Mouse (Mus musculus) urinary bladder, postnatal 14 days (tissue): Measurements from ENCODE around the gene Sptssa.
"Not testable (repeated sequence)": the region's sequence is repeated elsewhere in the genome, so short reads cannot be mapped to it uniquely, and the experiment has no call there.

Experiments used
- DNase-seq: peaks from one replicate; pipeline ENCODE4 v3.0.0; 2021; ENCODE audit warnings: low spot score

Gene Sptssa

DNA sequence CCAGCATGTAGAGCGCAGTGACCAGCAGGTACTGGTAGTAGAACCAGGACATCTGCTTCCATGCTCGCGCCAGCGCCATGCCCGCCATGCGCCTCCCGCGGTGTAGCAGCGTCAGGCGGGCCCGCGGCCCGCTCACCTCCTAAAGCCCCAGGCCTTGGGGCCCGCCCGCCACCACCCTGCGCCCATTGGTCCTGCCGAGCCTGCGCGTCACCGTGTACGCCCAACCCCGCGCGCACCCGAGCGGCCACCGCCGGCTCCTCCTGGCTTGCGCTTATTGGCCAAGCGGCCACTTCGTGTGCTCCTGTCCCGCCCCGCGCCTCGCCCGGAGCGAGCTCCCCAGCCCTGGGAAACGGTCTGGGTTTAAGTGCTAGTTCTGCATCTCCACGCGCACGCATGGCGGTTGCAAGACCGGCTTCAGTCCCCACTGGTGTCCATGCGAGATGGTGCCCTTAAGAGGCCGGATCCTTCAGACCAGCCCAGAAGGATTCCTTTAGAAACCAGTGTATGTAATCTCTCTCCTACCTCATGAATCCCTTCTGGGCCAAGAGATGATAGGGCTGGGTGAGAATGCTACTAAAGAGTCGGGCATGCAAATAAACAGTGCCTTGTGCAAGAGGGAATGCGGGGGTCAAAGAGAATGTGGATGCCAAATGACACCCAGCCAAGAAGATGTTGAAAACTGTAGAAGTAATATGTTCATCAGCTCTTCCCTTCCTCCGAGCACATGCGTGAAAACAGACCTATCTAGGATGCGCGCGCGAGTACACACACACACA is at the start of gene Sptssa:
Sptssa (minus strand) TSS at position 178 of the 776 bp plus-strand sequence.
- DNase-seq: peak; percentile 97

DNA sequence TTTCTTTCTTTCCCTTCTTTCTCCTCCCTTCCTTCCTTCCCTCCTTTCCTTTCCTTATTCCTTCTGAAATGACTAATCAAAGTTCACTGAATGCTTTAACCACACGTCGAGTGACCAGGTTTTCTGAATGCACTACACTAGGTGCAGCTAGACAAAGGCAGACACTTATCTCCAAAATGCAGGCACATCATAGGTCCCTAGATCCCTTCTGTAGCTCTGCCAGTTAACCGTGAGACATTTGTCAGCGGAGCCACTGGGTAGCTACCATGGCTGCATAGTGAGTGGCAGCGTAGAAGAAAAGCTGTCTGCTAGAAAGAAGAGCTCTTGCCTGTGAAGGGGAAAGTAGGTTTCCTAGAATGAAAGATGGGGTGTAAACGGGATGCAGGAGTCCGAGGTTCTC is 43.0 kb upstream of the Sptssa start:
- DNase-seq: no peak

DNA sequence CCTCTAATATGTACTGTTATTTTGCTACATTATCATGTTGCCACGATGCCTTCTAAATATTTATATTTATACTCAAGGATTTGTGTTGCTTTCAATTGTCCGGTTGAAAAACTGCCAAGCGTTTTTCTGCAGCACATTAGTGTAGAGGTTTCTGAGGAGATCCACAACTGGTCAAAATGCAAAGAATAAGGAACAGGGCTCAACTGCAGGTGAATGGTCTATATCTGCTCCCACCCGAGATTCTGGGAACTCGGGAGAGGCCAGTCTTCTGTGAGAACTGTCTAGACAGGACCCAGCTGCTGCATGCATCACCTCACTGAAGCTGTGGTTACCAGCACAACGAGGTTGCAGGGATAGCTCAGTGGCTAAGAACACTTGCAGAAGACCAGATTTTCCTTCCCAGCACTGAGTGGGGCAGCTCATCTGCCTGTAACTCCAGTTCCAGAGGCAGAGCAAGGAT is 41.4 kb upstream of the Sptssa start:
- DNase-seq: no peak

DNA sequence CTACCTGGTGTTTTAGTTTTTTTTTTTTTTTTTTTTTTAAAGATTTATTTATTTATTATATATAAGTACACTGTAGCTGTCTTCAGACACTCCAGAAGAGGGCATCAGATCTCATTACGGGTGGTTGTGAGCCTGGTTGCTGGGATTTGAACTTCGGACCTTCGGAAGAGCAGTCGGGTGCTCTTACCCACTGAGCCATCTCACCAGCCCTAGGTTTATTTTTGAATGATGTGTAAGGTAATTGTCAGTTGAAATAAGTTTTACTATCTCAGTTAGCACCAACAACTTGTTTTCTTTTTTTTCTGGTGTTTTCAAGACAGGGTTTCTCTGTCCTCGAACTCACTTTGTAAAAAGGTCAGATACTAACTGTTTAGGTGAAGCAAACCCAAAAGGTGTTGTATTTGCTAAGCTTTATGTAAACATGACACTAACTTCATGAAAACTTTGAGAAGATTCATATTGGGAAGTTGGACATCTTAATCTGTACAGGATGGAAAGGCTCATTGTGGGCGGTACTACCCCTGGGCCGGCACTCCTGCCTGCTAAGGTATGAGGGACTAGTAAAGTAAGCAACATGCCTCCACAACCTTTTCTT is 40.7 kb upstream of the Sptssa start:
- DNase-seq: no peak

DNA sequence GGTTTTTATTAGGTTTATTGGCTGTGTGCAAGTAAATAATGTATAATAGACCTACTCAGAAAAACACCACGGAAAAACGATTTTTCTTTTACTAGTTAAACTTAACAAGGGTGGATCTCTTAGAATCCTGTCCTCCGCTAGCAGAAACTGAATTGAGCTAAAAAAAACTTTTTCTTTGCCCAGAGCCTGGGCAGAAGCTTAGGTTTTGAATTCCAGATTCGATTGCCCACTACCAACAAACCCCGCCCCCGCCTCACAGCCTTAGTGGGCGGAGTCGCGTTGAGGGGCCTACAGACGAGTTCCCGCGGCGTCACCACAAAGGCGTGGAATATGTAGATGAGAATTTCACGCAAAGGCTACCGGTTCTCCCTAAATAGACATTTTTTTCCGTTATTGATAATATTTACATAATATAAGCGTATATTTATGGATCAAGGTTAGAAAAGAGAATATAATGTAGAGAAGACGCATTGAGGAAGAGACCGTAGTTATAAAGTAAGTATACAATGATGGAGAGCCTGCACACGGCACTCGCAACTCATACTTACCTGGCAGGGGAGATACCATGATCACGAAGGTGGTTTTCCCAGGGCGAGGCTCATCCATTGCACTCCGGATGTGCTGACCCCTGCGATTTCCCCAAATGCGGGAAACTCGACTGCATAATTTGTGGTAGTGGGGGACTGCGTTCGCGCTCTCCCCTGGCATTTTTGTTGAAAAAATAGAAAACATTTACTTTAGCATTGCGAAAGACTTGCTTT is 40.0 kb upstream of the Sptssa start:
- peak; percentile 95 for DNase-seq

DNA sequence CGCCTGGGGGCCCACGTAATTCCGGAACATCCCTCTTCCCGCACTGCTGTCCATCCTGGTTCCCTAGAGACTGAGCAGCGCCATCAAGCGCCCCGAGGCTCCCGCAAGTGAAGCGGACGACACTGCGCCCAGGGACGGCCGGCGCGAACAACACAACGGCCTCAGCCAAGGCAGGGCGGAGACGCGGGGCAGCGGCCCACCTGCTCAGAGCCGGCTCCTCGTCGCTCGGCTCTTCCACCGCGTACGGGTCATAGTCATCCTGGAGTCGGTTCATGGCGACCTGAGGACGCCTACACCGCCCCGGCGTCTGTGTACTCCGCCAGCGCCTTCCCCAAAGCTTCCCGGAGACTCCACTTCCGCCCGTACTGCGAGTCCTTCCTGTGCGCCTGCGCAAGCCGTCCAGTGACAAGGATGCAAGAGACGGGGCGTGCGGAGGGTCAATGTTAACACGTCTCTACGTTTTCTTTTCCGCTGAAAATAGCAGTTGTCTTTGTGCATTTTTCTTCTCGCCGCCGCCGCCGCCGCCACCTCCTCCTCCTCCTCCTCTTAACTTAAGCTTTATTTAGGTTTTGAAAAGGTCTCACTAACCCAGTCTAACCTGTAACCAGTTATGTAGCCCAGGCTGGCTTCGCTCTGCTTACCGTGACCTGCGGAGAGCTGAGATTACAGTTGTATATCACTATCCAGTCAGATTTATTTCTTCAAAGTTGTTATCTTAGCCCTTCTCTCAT is 39.3 kb upstream of the Sptssa start, which contains the start of gene Eapp:
Eapp (minus strand) TSS at position 387 of the 731 bp plus-strand sequence.
- peak; percentile 97 for DNase-seq

DNA sequence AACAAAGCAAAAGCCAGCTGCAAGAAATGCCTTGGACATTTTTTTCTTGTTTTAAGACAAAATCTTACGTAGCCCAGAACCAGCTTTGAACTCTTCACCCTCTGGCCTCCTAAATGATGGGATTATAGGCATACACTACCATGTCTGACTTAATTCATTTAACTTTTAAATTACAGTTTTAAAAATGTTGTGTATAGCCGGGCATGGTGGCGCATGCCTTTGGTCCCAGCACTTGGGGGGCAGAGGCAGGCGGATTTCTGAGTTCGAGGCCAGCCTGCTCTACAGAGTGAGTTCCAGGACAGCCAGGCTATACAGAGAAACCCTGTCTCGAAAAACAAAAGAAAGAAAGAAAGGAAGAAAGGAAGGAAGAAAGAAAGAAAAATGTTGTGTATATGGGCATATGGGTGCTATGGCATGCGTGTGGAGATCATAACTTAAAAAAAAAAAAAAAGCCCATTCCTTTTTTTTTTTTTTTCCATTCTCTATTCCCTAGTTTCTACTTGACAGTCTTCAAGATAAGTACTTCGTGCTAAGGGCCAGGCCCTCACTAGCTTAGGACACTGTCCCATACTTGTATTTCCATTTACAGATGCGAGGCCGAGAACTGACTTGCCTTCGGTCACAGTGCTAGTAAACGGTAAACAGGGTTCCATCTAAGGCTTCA is 38.6 kb upstream of the Sptssa start:
- DNase-seq: no peak

DNA sequence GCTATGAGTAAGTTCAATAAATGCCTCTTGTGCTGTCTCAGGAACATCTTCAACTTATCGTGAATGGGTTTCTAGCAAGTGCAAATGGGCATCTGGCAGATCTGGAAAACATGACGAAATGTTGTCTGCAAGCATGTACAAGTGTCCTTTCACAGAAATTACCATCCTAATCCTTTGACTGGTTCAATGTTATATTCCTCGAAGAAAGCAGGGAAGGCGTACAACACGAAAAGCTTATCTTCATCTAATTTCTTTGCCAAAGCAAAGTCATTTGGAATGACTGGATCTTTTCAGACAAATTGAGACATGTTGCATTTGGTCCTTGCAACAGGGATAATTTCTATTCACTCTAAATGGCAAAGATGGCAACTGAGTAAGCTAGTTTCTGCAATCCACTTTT is 32.7 kb upstream of the Sptssa start:
- DNase-seq: no peak

DNA sequence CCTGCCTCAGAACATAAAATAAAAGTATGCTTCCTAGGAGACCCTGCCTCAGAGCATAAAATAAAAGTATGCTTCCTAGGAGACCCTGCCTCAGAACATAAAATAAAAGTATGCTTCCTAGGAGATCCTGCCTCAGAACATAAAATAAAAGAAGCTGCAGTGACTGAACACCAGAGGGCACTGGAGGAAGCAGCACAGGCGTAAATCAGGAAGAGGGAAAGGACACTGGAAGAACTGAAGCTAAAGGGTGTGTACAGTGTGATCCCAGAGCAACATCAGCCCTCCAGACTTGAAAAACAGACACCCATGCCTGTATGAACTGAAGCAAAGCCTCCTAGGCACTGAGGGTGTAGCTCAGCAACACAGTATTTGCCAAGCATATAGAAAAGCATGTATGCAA is 26.8 kb upstream of the Sptssa start:
- no peak for DNase-seq

DNA sequence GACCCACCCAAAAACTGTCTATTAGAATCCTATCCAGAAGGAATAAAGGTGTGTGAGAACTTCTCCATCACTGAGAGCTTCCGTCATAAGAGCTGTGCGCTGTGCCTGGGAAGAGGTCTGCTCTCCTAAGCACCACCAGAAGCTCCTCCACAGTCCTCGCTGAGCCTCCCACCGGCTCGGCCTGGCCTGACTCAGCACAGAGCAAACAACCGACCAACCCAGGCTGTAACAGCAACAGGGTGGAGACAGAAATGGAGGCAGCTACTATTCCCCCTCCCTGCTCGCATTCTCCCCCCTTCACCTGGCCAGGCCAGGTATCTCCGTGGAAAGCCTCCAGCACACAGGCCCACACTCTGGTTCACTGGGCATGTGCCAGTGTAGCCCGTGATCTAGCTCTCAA is 20.3 kb upstream of the Sptssa start:
- DNase-seq: no peak

DNA sequence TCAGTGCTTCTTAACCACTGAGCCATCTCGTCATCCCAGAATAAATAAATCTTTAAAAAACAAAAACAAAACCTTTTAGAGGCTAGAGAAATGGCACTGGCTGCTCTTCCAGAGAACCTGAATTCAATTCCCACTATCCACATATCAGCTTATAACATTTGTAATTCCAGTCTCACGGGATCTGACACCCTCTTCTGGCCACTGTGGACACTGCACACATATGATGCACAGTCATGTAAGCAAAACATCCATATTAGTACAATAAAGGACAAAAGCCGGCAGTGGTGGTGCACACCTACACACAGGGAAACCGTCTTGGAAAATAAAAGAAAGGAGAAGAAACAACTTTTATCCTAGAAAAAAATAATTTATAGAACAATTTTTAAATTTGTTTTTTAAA is 19.0 kb upstream of the Sptssa start:
- no peak for DNase-seq

DNA sequence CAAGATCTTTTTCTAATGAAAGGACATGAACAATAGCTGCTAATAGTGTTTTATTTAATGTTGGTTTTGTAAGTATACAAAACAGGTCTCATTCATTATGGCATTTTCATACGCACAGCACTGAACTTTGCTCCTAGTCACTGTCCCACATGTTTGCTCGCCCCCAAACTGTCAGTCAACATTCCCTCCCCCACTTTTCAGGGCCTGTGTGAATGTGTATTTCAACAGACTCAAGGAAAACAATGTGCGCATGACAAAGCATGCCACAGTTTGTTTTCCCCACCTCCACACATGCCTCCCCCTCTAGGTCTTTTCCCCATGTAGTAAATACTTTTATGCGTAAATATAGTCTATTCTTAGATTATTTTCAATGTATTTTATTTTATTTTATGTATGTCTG is 14.9 kb upstream of the Sptssa start:
- DNase-seq: no peak

DNA sequence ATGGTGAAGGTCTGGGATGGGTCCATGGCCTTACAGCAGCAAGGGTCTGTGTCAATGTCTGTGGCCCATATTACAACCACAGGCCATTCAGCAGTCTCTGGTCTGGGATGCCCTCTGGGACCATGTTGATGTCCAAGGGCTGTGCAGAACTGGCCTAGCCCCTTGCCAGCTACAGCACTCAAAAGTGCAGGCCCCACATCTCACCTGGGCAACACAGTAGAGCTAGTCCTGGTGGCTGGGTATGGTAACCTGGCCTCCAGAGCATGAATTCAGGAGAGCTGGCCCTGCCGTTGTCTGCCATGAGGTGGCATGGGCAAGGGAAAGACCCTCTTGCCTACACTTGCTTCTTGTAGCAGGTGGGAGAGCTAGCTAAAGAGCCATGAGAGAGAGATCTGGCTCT is 11.8 kb upstream of the Sptssa start:
- DNase-seq: no peak

DNA sequence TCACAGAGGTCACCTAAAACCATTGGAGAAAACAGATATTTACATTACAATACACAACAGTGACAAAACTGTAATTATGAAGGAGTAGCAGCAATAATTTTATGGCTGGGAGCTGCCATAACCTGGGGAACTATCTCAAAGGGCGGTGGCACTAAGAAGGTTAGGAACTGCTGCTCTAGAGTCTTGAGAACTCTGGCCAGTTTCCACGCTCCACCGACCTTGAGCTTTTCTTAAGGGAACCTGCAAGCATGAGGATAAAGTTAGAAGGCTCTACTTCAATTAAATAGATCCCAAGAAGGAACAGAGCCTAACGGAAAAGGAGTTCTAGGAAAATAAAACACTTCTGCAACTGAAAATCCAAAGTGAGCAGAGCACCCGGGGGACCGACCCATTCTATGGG is 9.2 kb upstream of the Sptssa start:
- no peak for DNase-seq

DNA sequence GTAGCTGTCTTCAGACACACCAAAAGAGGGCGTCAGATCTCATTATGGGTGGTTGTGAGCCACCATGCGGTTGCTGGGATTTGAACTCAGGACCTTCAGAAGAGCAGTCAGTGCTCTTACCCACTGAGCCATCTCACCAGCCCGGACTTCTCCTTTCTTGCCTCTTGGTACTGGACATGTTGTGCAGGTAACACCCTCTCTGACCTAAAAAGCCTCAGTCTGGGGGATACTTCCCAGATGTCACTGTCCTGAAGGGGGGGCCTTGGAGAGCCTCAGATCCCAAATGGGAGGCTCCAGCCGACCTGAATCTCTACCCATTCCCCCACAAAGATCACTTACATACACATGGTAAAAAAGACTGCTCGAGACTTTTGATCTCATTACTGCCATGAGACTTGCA is 5.1 kb upstream of the Sptssa start:
- not testable (repeated sequence) for DNase-seq

DNA sequence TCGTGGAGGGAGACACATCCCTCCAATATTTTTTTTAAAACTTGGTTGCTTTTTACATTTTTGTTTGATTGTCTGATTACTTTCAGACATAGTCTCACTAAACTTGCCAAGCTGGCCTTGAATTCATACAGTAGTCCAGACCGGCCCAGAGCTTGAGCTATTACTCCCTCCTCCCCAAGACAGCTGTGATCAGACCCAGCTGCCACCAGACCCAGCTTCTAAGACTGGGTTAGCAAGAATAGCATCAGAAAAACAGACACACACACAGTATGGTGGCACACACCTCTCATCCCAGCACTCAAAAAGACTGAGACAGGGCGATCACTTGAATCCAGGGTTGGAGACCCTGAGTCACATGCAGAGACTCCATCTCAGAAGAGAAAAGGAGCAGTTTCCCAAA is 3.5 kb upstream of the Sptssa start:
- DNase-seq: no peak

DNA sequence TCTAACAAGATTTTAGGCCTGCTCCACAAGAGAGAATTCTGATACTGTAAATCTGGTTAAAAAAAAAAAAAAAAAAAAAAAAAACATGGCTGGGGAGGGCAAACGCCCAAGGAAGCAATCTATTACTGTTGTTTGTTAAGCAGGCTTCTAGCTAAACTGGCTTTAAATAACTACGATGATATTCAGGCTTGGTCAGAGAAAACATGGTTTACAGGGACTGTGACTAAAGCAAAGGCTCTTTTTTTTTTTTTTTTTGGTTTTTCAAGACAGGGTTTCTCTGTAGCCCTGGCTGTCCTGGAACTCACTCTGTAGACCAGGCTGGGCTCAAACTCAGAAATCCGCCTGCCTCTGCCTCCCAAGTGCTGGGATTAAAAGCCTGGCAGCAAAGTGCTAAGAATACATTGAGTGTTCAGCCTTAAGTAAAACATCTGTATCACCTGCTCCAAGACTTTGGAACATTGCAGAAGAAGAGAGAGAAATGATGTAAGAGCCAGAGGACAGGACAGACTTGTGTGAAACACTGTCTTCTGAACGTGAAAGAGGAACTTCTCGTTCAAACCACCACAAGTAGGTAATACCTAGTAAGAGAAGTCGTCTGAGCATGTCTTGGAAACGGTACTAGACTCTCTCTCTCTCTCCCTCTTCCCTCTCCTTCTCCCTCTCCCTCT is 2.2 kb upstream of the Sptssa start:
- DNase-seq: no peak

DNA sequence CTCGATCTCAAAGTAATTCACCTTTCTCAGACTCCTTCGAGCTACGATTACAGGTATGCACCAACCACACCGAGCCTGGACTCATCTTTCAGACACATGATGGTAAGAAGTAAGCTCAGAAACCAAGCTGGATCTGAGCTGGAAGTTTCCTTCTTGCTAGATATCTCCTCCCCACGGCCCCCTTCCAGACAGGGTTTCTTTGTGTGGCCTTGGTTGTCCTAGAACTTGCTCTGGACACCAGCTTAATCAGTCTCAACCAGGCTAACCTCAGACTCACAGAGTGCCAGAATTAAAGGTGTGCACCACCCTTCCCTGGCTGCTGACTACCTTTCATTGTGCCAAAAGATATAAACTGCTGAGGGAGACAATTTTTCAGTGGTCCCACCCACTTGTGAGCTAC is 1.6 kb upstream of the Sptssa start:
- DNase-seq: no peak

DNA sequence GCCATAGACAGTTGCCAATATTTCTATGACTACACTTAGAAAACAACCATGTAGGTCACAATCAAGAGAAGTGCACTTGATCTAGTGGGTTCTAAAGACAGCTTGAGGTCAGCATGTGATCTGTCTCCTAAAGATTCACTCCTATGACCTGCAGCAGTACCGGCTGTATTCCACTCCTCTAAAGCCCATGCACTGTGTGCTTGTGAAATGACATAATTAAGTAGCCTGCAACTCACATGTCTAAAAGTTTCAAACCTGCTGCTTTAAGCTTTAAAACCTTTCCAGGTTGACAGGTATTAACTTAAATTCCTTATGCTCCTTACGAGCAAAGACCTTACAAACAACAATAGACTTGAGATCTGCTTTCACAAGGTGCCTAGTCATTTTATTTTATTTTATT is 853 bp upstream of the Sptssa start:
- no peak for DNase-seq

DNA sequence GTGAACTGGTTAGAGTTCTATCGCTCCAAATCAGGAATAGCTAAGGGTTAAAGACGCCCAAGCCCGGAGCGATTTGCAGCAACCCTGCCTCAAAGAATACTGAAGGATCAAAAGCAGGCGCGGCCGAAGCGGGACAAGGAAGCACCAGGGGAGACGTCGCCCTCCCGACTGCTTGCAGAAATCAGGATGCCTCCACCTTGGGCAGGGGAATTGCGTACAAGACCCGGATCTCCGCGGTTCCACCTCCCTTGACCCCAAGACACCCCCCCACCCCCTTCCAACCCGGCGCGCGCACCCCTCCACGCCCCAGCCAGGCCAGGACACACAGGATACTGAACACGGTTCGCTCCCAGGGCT is 356 bp downstream of the Sptssa start:
- no peak for DNase-seq

DNA sequence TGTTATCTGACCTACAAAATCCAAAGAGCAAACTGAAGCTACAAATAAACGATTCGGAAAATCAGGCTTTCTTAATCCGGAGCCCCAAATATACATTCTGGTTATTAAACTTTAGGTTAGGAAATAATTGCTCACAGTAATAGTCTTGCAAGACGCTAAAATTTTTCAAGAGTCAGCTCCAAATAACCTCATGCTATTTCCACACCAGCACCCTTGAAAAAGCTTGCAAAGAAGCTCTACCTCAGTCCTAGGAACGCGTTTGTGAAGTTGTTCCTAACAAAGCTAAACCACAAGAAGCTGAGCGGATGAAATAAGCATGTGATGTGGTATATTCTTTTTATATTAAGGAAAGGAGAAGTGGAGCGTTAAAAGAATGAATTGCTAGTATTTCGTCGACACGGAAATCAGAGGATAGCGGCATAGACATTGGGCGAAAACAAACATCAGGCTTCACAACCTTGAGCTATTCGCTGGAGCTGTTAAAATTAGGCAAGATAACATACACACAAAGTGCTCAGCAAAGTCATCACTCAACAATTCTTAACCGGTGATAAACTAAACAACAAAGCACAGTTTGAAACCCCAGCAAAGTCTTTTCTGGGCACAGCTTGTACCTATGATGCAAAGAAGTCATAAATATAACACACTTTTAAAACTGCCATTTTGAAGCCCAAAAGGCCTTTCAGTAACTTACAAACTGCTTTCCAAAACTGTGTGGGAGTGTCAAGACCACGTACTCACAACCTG is 908 bp downstream of the Sptssa start:
- DNase-seq: no peak
